Comparison of ENCODE assay signal across 8 mouse cellular contexts in the genomic region with DNA sequence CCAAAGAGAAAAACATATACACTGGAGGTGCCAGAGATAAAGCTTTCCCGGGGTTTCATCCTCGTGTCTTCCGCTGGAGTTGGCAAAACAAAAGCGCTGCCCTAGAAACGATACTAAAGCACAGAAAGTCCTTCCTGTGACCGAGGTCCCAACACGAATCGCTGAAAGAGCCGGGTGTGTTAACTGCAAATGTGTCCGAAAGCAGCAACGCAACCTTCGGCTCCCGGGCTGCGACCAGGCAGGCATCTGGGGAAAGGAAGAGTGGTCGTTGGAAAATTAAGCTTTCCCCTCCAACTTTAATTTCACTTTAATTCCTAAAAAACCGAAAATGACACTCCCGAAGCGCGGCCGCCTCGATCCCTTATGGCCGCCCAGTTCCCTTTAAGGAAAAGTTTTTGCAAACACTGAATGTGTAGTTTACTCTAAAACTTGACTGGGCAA.
DNase-seq lines count a peak whose midpoint lies in the region; ATAC-seq and TF ChIP-seq lines count a peak whose summit lies in the region.

No protein-coding gene starts in this region.

- H3K27me3 ChIP-seq in erythroblast, embryonic 14.5 days (ENCODE audit: control insufficient read depth), result peaks cover 70% of the 10 kb centered on the region
- peaks cover 14% of the 10 kb centered on the region for H3K27me3 ChIP-seq in embryonic facial prominence, embryonic 14.5 days (replicated peaks; ENCODE audit: control insufficient read depth, insufficient read depth, low read length)
- H3K27me3 ChIP-seq in hindbrain, embryonic 13.5 days, result peaks cover 39% of the 10 kb centered on the region
- peaks cover 68% of the 10 kb centered on the region for H3K27me3 ChIP-seq in liver, embryonic 15.5 days
- no peaks in the 10 kb centered on the region for H3K27me3 ChIP-seq in stomach, postnatal 0 days (ENCODE audit: control insufficient read depth, insufficient read depth, low read length)

- peak overlapping the region; percentile 63 for H3K4me3 ChIP-seq in erythroblast, embryonic 14.5 days (replicated peaks)
- H3K4me3 ChIP-seq in embryonic facial prominence, embryonic 14.5 days (ENCODE audit: low read depth, low read length), result peak overlapping the region; percentile 13
- peak overlapping the region; percentile 8; the same call in 1 of the 2 replicates for H3K4me3 ChIP-seq in hindbrain, embryonic 13.5 days
- peak overlapping the region; percentile 48 for H3K4me3 ChIP-seq in liver, embryonic 15.5 days (replicated peaks)
- H3K4me3 ChIP-seq in stomach, postnatal 0 days (ENCODE audit: low read depth, low read length), result peak overlapping the region; percentile 24

- H3K9ac ChIP-seq in embryonic facial prominence, embryonic 14.5 days (ENCODE audit: low read depth, low read length), result peak overlapping the region; percentile 70
- H3K9ac ChIP-seq in hindbrain, embryonic 13.5 days, result no peak overlapping the region
- H3K9ac ChIP-seq in liver, embryonic 15.5 days, result peak overlapping the region; percentile 37
- peak overlapping the region; percentile 63 for H3K9ac ChIP-seq in stomach, postnatal 0 days (ENCODE audit: low read length)

- peaks cover 7% of the 10 kb centered on the region for H3K9me3 ChIP-seq in erythroblast, embryonic 14.5 days (ENCODE audit: control insufficient read depth, low read length)
- no peaks in the 10 kb centered on the region for H3K9me3 ChIP-seq in embryonic facial prominence, embryonic 14.5 days (ENCODE audit: control insufficient read depth, low read length)
- no peaks in the 10 kb centered on the region for H3K9me3 ChIP-seq in hindbrain, embryonic 13.5 days
- no peaks in the 10 kb centered on the region for H3K9me3 ChIP-seq in liver, embryonic 15.5 days (replicated peaks)
- no peaks in the 10 kb centered on the region for H3K9me3 ChIP-seq in stomach, postnatal 0 days (ENCODE audit: control insufficient read depth, low read length)

- TF ChIP-seq EP300 in stomach, postnatal 0 days (optimal IDR thresholded peaks at IDR 0.05), result no peak

- ATAC-seq in erythroblast, adult 5-6 weeks (replicated peaks; ENCODE audit: low FRiP score, poor library complexity, severe bottlenecking), result no peak
- no peak for ATAC-seq in embryonic facial prominence, embryonic 14.5 days (ENCODE audit: low read depth)
- ATAC-seq in hindbrain, embryonic 13.5 days (ENCODE audit: low FRiP score), result no peak
- ATAC-seq in liver, embryonic 15.5 days (ENCODE audit: insufficient read depth), result no peak
- ATAC-seq in stomach, postnatal 0 days (ENCODE audit: low FRiP score, low TSS enrichment), result no peak
- no peak for ATAC-seq in frontal cortex, adult (ENCODE audit: low TSS enrichment)

- 2% methylated on average over 22 of the region's 22 CpGs for WGBS in embryonic facial prominence, embryonic 14.5 days
- under 1% methylated on average over 22 of the region's 22 CpGs for WGBS in hindbrain, embryonic 13.5 days
- 1% methylated on average over 22 of the region's 22 CpGs for WGBS in liver, embryonic 15.5 days (ENCODE audit: insufficient replicate concordance)
- WGBS in stomach, postnatal 0 days, result 3% methylated on average over 22 of the region's 22 CpGs

- H3K4me1 ChIP-seq in erythroblast, embryonic 14.5 days (ENCODE audit: control insufficient read depth), result peaks cover 44% of the 10 kb centered on the region
- peaks cover 32% of the 10 kb centered on the region for H3K4me1 ChIP-seq in embryonic facial prominence, embryonic 14.5 days (ENCODE audit: control insufficient read depth, insufficient read depth, low read length)
- peaks cover 30% of the 10 kb centered on the region for H3K4me1 ChIP-seq in hindbrain, embryonic 13.5 days (replicated peaks)
- H3K4me1 ChIP-seq in liver, embryonic 15.5 days (replicated peaks), result peaks cover 56% of the 10 kb centered on the region
- H3K4me1 ChIP-seq in stomach, postnatal 0 days (replicated peaks; ENCODE audit: control insufficient read depth, insufficient read depth), result no peaks in the 10 kb centered on the region; the same call in 1 of the 2 replicates

- no peaks in the 10 kb centered on the region for H3K36me3 ChIP-seq in erythroblast, embryonic 14.5 days (ENCODE audit: control insufficient read depth)
- no peaks in the 10 kb centered on the region for H3K36me3 ChIP-seq in embryonic facial prominence, embryonic 14.5 days (ENCODE audit: control insufficient read depth, insufficient read depth, low read length)
- no peaks in the 10 kb centered on the region for H3K36me3 ChIP-seq in hindbrain, embryonic 13.5 days
- no peaks in the 10 kb centered on the region for H3K36me3 ChIP-seq in liver, embryonic 15.5 days (replicated peaks)
- no peaks in the 10 kb centered on the region for H3K36me3 ChIP-seq in stomach, postnatal 0 days (ENCODE audit: control insufficient read depth, insufficient read depth, low read length)

- H3K4me2 ChIP-seq in embryonic facial prominence, embryonic 14.5 days (ENCODE audit: low read depth, low read length), result peak overlapping the region; percentile 51
- peak overlapping the region; percentile 37 for H3K4me2 ChIP-seq in hindbrain, embryonic 13.5 days
- H3K4me2 ChIP-seq in liver, embryonic 15.5 days, result peak overlapping the region; percentile 76
- peak overlapping the region; percentile 52 for H3K4me2 ChIP-seq in stomach, postnatal 0 days (replicated peaks; ENCODE audit: low read depth)

- peak overlapping the region; percentile 95 for H3K27ac ChIP-seq in embryonic facial prominence, embryonic 14.5 days (replicated peaks; ENCODE audit: low read depth, low read length)
- peak overlapping the region; percentile 78 for H3K27ac ChIP-seq in hindbrain, embryonic 13.5 days
- H3K27ac ChIP-seq in liver, embryonic 15.5 days (replicated peaks), result peak overlapping the region; percentile 71
- H3K27ac ChIP-seq in stomach, postnatal 0 days (replicated peaks), result peak overlapping the region; percentile 94

- TF ChIP-seq CTCF in stomach, postnatal 0 days (IDR thresholded peaks at IDR 0.05; ENCODE audit: low read depth), result no peak

- DNase-seq in embryonic facial prominence, embryonic 14.5 days (ENCODE audit: low spot score), result no peak
- peak; percentile 18 for DNase-seq in stomach, postnatal 0 days (ENCODE audit: low spot score)
- no peak for DNase-seq in thymus, postnatal 36 days

Comparison
In these comparisons a context has a peak if more than half of its experiments do, and no peak if none do; other contexts are left out.
1. H3K4me3 ChIP-seq: peak in every context shown above with its lines; median percentile 63 in erythroblast, embryonic 14.5 days; 48 in liver, embryonic 15.5 days; 24 in stomach, postnatal 0 days; 13 in embryonic facial prominence, embryonic 14.5 days; 8 in hindbrain, embryonic 13.5 days.